Mouse (Mus musculus) activated CD4-positive, CD25-positive, alpha-beta regulatory T cell (primary cell): ENCODE results near the gene Acot1. TPM values are rescaled to one million over a fixed set of nuclear protein-coding genes. Genes with fewer than 3 reads are reported as not detected.

Source experiments
- polyA plus RNA-seq, 2 experiments: library from polyadenylated mRNA; unstranded; fragments of 100-300 nt; shearing (Covaris generic); gene quantifications; one replicate each; pipeline ENCODE4 v1.2.1; 2017

Gene Acot1
- polyA plus RNA-seq = under 1 TPM in 1 of 2 experiments, not detected in 1; 0.23 TPM

DNA sequence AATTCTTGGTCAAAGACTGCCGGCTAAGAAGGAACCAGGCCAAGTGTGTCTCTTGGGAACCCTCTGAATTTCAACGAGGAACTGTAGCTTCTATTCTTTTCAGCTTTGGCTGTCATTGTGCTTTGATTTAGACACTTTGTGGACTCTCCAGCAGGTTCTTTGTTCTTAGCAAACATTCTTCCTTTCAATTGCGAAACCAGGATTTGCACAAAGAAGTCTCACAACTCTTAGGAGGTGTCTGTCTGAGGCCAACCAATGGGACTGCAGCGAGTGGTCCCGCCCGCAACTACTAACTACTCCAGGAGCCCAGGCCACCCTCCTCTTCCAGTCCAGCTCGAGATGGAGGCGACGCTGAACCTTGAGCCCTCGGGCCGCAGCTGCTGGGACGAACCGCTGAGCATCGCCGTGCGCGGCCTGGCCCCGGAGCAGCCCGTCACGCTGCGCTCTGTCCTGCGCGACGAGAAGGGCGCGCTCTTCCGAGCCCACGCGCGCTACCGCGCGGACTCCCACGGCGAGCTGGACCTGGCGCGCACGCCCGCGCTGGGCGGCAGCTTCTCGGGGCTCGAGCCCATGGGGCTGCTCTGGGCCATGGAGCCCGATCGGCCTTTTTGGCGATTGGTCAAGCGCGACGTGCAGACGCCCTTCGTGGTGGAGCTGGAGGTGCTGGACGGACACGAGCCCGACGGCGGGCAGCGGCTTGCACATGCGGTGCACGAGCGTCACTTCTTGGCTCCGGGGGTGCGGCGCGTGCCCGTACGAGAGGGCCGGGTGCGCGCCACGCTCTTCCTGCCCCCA lies at the start of gene Acot1:
TSS of gene Acot1 (plus strand) at position 320 of the 795 bp plus-strand sequence.

DNA sequence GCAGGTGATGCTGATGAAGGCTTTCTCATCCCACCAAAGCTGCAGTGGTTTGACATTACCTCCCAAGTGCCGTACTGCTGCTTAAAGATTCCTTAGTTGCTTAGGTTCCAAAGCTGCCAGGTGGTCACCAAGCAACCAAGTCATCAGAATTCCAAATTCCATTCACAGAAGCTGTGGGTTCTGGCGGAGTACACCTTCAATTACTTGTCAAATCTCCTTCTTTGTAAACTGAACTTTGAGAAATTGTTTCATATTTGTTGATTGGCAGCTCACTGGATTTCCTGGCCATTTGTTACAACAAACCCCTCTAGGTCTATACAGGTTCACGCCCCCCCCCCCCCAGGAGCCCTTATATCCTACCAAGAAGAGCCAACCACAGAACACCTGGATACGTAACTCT lies 24.5 kb upstream of the Acot1 start, which contains the start of gene Heatr4:
TSS of gene Heatr4 (minus strand) at position 101 of the 400 bp plus-strand sequence.

GRCm38 (mm10) chr12:83987583-83988441 lies 21.5 kb upstream of the Acot1 start, which contains the start of gene Acot2:
Acot2 (plus strand) TSS chr12:83987861.

GRCm38 (mm10) chr12:84038241-84038640 lies 29.0 kb downstream of the Acot1 start, which contains the start of gene Acot4:
Acot4 (plus strand) TSS chr12:84038379.

GRCm38 (mm10) chr12:84038691-84039111 lies 29.4 kb downstream of the Acot1 start, which contains the start of gene Gm49366:
Gm49366 (plus strand) TSS chr12:84038935.

GRCm38 (mm10) chr12:84051937-84052474 lies 42.7 kb downstream of the Acot1 start, which contains the start of gene Acot3:
Acot3 (plus strand) TSS chr12:84052144.

Other genes with a start within 250 kb of the Acot1 start
- gene Papln, start 245.9 kb upstream of the Acot1 start, polyA plus RNA-seq = under 1 TPM in 1 of 2 experiments, not detected in 1; 0.32 TPM
- gene Numb, start 87.6 kb upstream of the Acot1 start, polyA plus RNA-seq = 10 to 100 TPM; 32.0 to 32.8 TPM
- 10 to 100 TPM; 24.0 to 28.5 TPM for gene Riox1, start 58.9 kb upstream of the Acot1 start, polyA plus RNA-seq
- under 1 TPM in 1 of 2 experiments, not detected in 1; 0.11 TPM for gene Heatr4, start 24.6 kb upstream of the Acot1 start, polyA plus RNA-seq
- gene Acot2, start 21.6 kb upstream of the Acot1 start, polyA plus RNA-seq = 1 to 10 TPM; 4.8 to 5.5 TPM
- 1 to 10 TPM in 1 of 2 experiments, under 1 TPM in 1; 0.04 to 1.3 TPM for gene Acot4, start 28.9 kb downstream of the Acot1 start, polyA plus RNA-seq
- not detected for gene Gm49366, start 29.4 kb downstream of the Acot1 start, polyA plus RNA-seq
- gene Acot3, start 42.7 kb downstream of the Acot1 start, polyA plus RNA-seq = under 1 TPM in 1 of 2 experiments, not detected in 1; 0.06 TPM
- not detected for gene Acot5, start 59.8 kb downstream of the Acot1 start, polyA plus RNA-seq
- gene Acot6, start 91.2 kb downstream of the Acot1 start, polyA plus RNA-seq = 1 to 10 TPM; 1.5 to 2.6 TPM
- gene Dnal1, start 104.9 kb downstream of the Acot1 start, polyA plus RNA-seq = under 1 TPM; 0.26 to 0.48 TPM
- gene Pnma1, start 139.0 kb downstream of the Acot1 start, polyA plus RNA-seq = under 1 TPM in 1 of 2 experiments, not detected in 1; 0.10 TPM
- 10 to 100 TPM; 14.2 to 19.1 TPM for gene Elmsan1, start 209.4 kb downstream of the Acot1 start, polyA plus RNA-seq